Mouse (Mus musculus) MEL-GATA-1-ER (cell line): ENCODE measurements at regions not wholly inside any gene's neighbourhood (a gene's known extent, or its start where the extent isn't known, plus 50 kb on each side); places are given as distances from the start of the nearest gene placed in this dataset.

ENCODE experiments used
- DNase-seq: peaks from one replicate; pipeline ENCODE4 v3.0.0-alpha.2; 2012; ENCODE audit warnings: low read depth; ENCODE audit errors: extremely low read depth

DNA sequence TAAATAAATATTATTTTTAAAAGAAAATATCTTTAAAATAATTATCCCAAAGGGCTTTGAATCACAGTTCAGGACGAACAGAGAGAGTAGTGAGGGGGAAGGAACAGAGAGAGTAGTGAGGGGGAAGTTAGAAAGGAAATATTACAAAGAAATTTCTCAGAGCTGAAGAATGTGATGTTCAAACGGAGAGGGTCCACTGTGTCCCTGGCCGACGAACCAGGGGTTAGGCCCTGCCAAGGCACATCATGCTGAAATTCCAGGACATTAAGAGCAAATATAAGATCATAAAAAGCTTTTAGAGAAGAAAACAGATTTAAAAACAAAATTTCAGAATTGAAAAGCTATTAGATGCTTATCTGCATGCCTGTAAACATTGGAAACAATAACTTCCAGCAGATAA is 61.6 kb downstream of the Skor1 start:
- DNase-seq: no peak

DNA sequence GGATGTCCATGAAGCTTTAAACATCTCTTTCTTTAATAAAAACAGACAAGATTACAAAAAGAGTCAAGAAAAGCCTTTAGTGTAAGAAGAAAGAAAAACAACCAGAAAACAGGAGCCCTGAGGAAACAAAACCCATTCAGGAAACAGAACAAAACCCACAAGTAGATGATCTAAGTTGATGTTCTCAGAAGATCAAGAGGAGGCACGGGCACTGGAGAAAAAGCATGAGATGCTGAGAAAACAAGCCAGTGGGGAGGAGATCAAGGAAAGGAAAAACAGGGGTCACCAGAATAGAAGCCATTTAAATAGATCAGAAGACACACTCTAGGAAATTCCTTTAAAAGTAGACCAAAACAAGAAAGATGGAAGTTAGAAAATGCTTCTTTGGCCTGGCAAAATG is 62.1 kb downstream of the Skor1 start:
- DNase-seq: no peak

DNA sequence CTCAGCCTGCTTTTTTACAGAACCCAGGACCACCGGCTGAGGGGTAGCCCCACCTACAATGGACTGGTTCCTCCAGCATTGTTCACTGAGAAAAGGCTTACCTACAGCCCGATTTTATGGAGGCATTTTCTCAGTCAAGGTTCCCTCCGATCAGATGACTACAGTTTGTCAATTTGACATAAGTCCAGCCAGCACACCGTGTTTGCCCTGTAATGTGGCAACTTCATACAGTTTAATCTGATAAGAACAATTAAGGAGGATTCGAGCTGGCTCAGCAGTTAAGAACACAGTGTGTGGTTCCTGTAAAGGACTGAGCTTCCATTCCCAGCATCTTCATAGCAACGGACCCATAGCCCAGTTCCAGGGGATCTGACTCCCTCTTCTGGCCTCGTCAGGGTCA is 65.9 kb downstream of the Skor1 start:
- no peak for DNase-seq

DNA sequence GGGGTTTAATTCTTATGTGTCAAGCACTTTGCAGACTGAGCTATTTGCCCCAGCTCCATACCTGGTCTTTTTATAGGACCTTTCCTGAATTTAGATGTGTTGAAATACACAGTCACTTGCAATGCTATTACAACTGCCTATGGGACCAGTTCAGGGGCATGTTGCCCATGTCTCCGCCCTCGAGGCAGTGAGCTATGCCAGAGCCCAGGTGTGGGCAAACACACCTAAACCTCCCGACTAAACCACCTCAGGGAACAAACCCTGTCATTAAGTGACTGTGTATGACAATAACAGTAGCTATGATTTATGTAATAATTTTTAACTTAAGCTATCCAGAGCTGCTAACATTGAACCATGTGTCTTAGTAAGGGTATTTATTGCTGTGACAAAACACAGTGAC is 66.5 kb downstream of the Skor1 start:
- no peak for DNase-seq

DNA sequence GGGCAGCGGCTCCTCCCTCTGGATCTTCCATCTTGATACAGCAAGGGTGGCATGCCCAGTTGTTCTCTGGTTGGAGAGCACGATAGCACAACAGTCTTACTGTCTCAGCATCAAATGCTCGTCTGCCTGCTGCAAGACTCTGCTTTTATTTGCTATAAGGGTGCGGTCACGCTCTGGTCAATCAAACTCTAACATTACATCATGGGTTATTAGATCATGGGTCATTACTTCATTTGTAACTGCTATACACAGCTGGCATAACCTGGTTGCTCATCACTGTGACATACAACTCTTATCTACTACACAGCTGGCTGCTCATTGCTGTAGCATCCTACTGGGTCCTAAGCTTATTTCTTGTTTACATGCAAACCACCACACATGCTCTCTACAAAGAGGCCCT is 68.4 kb downstream of the Skor1 start:
- no peak for DNase-seq

DNA sequence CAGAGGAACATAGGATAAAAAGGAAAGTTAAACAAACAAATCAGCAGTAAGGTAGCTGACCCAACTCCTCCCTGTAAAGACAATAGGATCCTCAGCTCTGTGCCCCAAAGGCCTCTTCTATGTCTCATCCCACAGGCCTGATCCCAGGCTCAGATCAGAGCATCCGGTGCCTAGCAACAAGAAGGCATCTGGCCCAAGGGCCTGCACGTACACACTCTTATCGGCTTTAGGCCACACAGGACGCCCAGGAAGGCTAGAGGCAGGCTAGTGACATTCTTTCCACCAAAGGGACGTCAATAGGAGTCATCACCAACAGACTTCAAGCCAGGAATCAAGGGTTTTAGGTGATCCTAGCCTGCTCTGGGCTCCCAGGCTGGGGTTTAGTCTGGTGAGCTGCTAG is 73.5 kb downstream of the Skor1 start:
- DNase-seq: no peak

DNA sequence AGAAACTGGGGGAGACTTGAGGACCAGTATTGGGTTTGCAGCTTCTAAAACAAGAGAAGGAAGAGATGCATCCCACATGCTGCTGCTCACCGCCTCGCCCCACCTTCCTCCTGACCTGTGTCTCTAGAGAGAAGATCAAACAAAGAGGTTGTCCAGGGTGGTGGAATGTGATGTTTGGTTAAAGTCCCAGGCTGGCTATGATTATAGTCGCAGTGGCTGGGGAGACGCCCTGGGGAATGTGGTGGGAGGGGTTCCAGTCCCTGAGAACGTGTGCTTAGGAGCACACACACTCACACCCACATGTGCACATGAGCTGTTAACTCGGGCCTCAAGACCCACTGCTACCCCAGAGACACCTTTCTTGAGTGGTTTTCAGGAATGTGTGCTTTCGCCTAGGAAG is 74.0 kb downstream of the Skor1 start:
- DNase-seq: no peak

DNA sequence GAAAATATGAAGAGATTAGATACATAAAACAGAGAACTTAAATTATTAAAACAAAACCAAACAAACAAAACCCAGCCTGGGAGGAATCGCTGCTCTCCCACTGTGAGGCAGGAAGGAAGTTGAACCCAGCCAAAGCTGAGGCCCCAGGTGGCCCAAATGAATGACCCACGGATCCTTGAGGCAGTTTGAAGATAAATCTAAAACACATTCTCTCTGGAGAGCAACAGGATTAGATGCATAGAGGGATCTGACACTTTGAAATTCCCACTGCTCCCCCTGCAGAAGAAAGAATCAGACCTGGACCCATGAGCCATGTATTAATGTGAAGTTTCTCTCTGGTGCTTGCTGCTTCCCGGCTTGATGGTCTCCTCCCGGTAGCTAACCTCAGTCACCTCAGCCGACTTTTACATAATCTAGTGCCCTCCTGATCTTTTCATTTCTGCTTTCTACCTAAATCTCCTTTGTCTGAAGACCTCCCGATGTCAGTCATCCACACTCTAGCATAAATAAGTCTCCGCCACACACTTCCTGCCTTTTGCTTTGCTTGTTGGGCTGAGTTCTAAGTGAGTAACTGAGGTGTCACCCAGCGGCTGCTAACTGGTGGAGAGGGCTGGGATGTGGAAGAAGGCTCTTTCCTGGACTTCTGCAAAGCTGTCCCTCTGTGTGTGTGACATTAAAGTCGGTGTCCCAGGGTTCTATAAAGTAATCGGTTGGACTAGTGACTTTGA is 74.6 kb downstream of the Skor1 start:
- no peak for DNase-seq

DNA sequence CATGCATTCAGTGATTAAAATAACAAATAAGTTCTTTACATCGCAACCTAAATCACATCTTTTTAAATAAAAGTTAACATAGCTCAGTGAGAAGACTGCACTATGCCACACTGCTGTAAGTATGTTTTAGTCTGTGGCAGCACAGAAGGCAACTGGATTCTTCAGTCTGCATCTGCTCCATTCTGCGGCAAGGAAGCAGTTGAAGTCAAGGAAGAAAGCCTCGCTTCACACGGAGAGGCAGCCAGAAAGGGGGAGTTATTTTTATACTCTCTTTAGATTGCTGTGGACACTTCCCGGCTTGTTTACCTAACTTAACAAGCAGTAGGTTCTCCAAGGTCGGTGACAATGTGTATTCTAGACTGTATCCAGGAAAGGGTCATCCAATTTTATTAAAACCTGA is 77.7 kb downstream of the Skor1 start:
- DNase-seq: no peak

DNA sequence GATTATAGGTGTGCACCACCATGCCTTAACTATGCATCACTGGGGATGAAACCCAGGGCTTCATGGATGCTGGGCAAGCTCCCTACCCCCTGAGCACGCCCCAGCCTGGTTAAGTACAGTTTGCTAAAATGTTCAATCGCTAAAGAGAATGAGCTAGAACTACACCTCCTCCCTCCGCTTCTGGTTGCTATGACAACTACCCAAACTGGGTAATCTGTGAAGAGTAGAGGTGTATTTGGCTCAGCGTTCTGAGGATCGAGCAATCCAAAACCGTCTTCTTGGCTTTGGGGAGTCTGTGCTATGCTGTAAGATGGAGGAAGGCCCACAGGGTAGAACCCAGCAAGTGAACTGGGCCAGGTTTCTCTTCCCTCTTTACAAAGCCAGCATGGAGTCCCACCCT is 78.8 kb downstream of the Skor1 start:
- DNase-seq: no peak

DNA sequence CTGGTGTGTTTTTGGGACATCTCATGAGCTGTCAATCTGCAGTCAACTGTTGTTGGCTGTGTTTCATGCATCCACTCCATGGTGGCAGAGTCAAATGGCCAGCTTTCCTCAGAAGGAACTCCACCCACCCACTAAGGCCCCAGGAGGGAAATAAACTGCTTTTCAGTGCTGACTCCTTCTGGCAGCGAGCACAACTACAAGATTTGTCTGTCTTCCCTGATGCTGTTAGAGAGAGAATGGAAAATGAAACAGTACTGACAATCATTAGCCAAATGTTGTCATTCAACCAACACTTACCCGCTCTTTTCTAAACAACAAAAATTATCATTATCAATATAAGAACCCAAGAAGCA is 79.3 kb upstream of the Pias1 start:
- no peak for DNase-seq

DNA sequence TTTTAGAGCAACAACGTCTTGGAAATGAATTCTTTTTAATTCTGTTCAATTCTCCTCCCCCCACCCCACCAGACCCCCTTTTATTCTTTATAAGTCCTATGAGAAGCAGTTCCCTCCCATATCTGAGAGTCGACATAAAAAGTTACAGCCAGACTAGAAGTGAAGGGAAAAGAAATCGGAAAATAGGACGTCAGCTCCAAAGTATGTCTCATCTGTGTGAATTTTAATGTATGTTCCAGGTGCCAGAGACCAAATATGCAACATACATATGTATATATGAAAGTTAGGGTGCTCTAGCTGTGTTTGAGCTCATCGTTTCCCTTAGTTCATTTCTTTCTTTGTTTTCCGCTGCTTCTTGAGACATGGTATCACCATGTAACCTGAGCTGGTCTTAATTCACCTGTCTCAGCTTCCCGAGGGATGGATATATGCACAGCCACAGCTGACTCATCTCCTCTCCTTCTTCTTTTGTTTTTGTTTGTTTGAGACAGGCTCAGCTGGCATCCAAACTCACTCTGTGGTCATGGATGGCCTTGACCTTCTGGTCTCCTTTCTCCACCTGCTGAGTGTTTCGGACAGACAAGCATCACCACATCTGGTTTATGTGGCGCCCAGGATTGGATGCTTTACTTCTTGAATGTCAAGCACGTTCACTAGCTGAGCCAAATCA is 78.8 kb upstream of the Pias1 start:
- no peak for DNase-seq

DNA sequence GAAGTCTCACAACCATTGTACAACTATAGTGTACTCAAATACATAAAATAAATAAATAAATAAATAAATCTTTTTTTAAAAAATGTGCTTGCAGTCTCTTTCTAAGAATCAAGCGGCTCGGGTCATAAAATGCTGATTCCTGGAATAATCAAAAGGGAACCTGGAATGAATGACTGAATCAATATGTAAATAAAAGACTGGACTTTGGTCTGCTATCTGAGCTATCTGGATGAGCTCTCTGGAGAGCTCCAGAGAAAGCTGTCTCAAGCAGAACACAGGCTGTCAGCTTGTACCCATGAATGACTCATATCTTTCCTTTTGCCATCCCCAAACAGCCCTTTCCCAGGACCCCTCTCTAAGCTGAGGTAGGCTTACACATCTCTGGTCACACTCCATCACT is 75.8 kb upstream of the Pias1 start:
- no peak for DNase-seq

DNA sequence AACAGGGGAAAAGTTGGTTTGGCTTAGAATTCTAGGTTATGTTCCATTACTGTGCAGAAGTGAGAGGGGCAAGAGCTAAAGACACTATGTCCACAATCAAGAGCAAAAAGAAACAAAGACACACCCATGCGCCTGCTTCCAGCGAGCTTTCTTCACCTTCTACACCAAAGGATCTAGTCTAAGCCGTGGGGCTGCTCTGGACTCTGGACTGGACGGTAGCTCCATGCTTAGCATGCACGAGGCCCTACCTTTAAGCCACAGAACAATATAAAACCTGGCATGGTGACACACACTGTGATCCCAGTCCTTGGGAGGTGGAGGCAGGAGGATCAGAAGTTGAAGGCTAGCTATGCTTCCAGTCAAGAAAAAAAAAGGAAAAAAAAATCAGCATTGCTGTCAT is 73.0 kb upstream of the Pias1 start:
- no peak for DNase-seq

DNA sequence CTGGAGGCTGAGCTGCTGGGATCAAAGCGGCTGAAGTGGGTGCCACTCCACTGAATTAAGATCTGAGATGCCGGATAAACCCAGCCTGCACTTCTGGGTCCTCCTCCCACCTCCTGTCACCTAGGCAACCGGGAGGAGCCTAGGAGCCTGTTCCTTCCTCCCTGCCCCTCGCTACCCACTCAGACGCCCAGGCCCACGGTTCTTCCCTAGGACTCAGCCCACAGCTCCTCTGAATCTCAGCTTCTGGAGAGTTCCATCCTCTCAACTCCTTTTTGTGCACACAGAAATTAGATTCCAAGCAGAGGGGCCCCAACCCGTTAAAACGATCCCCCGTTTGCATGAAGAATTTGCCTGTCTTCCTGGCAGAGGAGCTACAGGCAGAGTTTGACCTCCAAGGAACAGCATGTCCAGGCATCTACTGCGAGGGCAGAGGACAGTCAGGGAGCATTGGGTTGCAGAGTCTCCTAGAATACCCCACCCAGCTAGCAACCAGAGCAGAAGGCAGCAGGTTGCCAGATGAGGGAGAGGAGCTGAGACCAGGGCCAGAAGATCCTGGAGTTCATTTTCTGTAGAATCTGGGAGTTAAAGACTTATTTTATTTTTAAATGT is 71.6 kb upstream of the Pias1 start:
- no peak for DNase-seq

DNA sequence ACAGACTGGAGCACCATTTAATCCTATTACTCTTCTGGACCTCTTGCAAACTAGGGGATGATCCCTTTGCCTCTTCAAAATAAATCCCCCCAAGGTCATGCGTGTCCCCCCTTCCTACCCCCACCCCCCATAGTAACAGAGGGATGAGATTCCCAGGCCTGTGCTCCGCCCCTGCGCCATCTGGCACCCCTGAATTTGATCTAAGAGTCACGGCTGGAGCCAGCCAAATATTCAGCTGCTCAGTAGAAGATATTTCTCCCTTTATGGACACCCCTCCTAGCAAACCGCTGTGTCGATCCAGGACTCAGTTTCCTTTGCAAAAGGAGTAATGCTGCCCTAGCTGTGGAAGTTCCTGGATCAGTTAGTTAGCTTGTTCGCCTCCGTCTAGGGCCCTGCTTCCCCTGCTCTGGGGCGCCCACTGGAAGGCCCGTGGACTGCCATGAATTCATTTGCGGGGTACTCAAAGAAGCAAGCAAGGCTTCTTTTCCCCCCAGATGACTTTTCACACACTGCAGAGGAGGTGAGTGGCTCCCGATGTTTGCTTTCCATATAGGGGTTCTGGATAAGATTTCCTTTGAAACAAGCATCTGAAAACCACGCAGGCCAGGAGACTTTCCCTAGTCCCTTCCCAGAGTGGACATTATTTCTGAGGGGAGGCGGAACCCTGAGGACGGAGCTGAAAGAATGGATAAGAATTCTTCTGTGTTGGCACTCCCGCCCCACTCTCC is 70.9 kb upstream of the Pias1 start:
- DNase-seq: no peak

DNA sequence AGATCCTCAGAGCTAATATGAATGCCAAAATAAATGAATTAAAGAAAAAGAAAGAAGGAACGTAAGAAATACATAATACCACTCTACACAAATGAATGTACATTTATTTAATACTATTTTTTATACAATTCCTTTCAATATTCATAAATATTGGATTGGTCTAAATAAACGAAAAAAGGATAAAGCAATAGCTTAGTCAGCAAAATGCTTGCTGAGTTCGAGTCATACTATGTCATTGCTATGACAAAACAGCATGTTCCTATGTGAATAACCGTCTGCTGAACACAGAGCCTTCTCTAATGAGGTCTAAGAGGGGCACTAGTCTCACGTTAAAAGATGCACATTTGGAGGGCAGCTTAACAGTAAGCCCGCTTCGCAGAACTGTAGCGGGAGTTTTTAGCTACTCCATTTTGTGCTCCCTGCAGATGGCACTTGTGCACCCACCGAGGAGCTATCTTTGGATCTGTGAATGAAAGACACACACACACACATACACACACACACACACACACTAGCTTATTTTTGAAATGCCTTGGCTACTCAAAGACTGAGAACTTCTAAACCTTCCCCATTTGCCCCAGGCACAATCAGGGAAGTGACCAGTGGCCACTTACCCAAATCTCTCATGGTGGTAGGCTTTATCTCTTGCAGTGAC is 69.1 kb upstream of the Pias1 start:
- no peak for DNase-seq

DNA sequence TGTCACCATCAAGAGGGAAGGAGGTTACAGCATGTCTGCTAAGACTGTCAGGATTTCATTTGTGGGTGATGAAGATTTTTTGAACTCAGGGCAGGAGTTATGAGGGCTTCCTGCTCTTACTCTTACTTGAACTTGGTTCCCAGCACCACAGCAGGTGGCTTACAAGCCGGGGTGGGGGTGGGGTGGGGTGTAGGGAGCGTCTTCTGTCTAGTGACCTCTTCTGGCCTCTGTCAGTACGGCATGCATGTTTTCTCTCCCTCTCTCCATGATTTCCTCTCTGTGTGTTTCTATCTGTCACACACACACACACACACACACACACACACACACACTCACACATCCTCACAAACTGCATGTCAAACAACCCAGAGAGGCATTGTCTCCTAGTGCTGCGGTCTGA is 64.5 kb upstream of the Pias1 start:
- peak; percentile 15 for DNase-seq

DNA sequence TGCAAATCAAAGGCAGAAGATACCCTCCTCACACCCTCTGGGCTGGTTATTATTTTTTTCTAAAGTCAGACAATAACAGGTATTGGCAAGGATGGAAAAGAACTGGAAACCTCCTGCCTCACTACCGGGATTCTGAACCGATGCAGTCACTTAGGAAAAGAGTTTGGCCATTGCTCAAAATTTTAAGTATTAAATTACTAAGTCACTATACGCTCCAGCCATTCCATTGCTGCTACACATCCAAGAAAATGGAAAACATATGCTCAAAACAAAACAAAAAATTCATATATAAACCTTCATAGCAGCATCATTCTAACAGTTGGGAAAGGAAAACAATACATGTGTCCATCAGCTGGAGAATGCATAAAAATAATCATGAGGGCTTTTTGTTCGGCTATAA is 63.9 kb upstream of the Pias1 start:
- DNase-seq: no peak

DNA sequence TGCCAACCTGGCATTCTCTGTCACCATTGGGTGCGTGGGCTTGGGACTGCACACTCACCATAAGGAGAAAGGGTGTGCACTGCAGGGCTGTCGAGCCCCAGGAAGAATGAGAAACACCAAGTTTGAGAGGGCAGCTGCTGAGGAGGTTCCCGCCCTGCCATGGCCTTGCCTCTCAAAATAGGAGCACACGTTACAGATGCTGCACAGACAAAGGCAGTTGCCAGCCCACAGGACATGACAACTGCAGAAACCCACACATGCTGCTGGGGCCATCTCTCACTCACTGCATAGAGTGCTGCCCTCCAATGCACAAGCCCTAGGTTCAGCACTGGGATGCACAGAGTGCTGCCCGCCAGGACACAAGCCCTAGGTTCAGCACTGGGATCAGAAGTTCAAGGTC is 61.6 kb upstream of the Pias1 start:
- no peak for DNase-seq

DNA sequence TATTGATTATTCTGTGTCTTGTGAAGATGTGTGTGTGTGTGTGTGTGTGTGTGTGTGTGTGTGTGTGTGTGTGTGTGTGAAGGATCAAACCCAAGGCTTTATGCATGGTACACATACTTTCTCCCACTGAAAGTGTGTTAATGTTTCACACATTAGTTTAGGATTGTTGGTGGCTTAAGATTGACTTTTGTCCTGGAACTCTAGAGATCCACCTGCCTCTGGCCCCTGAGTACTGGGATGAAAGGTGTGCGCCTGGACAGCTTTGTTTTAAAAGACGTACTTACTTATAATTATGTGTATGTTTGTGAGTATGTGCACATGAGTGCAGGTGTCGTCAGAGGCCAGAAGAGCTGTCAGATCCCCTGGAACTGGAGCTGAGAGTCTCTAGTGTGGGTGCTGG is 59.3 kb upstream of the Pias1 start:
- no peak for DNase-seq

DNA sequence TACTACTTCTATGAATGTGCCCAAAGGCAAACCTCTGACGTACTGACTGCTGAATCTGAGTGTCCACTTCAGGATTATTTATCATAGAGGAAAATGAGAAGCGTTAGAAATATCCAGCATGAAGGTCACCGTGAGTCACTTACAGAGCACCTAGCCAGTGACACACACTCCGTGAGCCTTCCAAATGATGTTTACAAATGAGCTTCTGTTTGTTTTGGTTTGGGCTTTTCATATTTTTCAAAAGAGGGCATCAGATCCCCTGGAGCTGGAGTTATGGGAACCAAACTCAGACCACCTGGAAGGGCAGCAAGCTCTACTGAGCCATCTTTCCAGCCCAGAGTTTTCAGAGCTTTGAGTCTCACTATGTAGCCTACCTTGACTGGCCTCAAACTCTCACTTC is 57.8 kb upstream of the Pias1 start:
- DNase-seq: no peak
